ENCODE assay signal across 16 mouse cellular contexts in the genomic region with DNA sequence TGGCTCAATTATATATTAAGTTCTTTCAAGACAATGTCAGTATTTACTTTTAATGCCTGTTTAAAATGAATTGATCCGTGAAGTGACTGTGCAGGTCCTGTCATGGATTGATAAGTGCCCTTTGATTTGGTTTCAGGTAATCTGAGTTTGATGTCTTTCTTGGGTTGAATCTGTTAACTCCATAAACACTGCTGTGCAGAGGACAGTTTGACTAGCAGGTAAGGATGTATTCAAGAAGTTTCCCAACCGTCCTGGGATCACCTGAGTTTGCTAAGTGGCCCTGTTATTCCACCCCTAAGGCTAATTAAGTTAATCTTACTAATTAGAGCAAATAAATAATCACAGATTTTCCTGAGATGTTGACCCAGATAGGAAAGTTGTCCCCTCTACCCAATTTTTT.
"Had no signal": no experiment of that assay in that cellular context is flagged by ENCODE, and none has a peak within 500 bp of the region (broad histone marks: within the 10 kb centered on the region; RNA-seq: fewer than 3 reads in every experiment).

No protein-coding gene starts in this region.

- DNase-seq: retina, postnatal 1 day; right cerebral cortex, adult 18-20 months; right cerebral cortex, postnatal 14 days; right cerebral cortex, postnatal 25 days; right cerebral cortex, postnatal 4 days; spleen, adult 18-20 months; thymus, adult 18-20 months; thymus, adult 2 months; thymus, postnatal 14 days; thymus, postnatal 25 days; thymus, postnatal 36 days; thymus, postnatal 4 days had no signal

- H3K4me3 ChIP-seq: neural tube, embryonic 13.5 days; neural tube, embryonic 15.5 days; stomach, embryonic 15.5 days had no signal

- H3K27ac ChIP-seq: neural tube, embryonic 13.5 days; neural tube, embryonic 15.5 days; stomach, embryonic 15.5 days; stomach, postnatal 0 days had no signal

- H3K4me2 ChIP-seq: neural tube, embryonic 13.5 days; neural tube, embryonic 15.5 days; stomach, embryonic 15.5 days had no signal

- H3K9me3 ChIP-seq: neural tube, embryonic 13.5 days; neural tube, embryonic 15.5 days; stomach, embryonic 15.5 days had no signal

- H3K27me3 ChIP-seq: neural tube, embryonic 13.5 days; neural tube, embryonic 15.5 days; stomach, embryonic 15.5 days had no signal

- H3K9ac ChIP-seq: neural tube, embryonic 13.5 days; neural tube, embryonic 15.5 days; stomach, embryonic 15.5 days had no signal

- H3K4me1 ChIP-seq: neural tube, embryonic 13.5 days; neural tube, embryonic 15.5 days; stomach, embryonic 15.5 days had no signal
